Mouse (Mus musculus) bone marrow, adult 2 months (tissue): Measurements from ENCODE around the gene Trim75. TPM values are rescaled to one million over a fixed set of nuclear protein-coding genes. Genes with fewer than 3 reads are reported as not detected.

Experiments used
- H3K27ac ChIP-seq: fragments of 200-500 bp; 2 replicates; pipeline ENCODE4 v1.5.1; 2012; ENCODE audit warnings: low read depth, mild to moderate bottlenecking, control low read depth, inconsistent platforms, low read length; ENCODE audit not compliant: control insufficient read depth, poor library complexity, insufficient read depth
- H3K4me1 ChIP-seq: fragments of 200-500 bp; 2 replicates; pipeline ENCODE4 v1.6.1; 2011; ENCODE audit warnings: low read length; ENCODE audit not compliant: control insufficient read depth, insufficient read depth
- H3K4me3 ChIP-seq: fragments of 200-500 bp; replicated peaks from 2 replicates; pipeline ENCODE3; 2011; ENCODE audit warnings: mild to moderate bottlenecking, low read depth, low read length, control low read depth; ENCODE audit not compliant: control insufficient read depth
- CTCF ChIP-seq: fragments of 200-500 bp; IDR thresholded peaks from 2 replicates; pipeline ENCODE4 v1.5.1; 2011; ENCODE audit warnings: low read length, control low read depth; ENCODE audit not compliant: control insufficient read depth, insufficient read depth
- POLR2A ChIP-seq: fragments of 200-500 bp; IDR thresholded peaks from 2 replicates; pipeline ENCODE4 v1.6.1; 2011; ENCODE audit warnings: low read depth, mild to moderate bottlenecking, control low read depth, low read length, borderline replicate concordance; ENCODE audit not compliant: control insufficient read depth
- WGBS: fragments of 180-500 bp; shearing (Covaris S2); methylation state at CpG from one replicate; pipeline ENCODE4 v1.1.7; 2018; 5-methylcytosine and 5-hydroxymethylcytosine counted together
- polyA plus RNA-seq: library from polyadenylated mRNA; stranded (reverse); fragments of >200 nt; gene quantifications from 2 replicates; pipeline ENCODE4 v1.2.4, GENCODE M21; 2011; ENCODE audit warnings: low replicate concordance; ENCODE audit not compliant: missing spikeins, insufficient read depth, insufficient read length

Gene Trim75
- not detected in 2 replicates for polyA plus RNA-seq

GRCm38 (mm10) chr8:64987731-64988130, at the start of gene Trim75:
Gene Trim75 (minus strand): TSS chr8:64987831.
- H3K4me1 ChIP-seq = no peaks in the 10 kb centered on the region
- no peak within 1 kb of the TSS for H3K27ac ChIP-seq
- WGBS = 83% methylated on average over 4 of the region's 4 CpGs
- H3K4me3 ChIP-seq = no peak within 1 kb of the TSS
- no peak for TF ChIP-seq CTCF
- no peak for TF ChIP-seq POLR2A

GRCm38 (mm10) chr8:65037117-65037533, 49.5 kb upstream of the Trim75 start, which contains the start of gene Apela:
Gene Apela (minus strand): TSS chr8:65037336.
- Histone ChIP-seq H3K4me1 (no peaks in the 10 kb centered on the region), H3K27ac (no peak within 1 kb of the TSS), H3K4me3 (no peak within 1 kb of the TSS)
- TF ChIP-seq CTCF (no peak), POLR2A (no peak)
- WGBS = 7% methylated on average over 8 of the region's 8 CpGs

- WGBS = 69% methylated on average over 2 of the region's 2 CpGs
- H3K4me1 ChIP-seq = no peaks in the 10 kb centered on the region
- TF ChIP-seq CTCF = no peak
- TF ChIP-seq POLR2A = no peak
- no peak overlapping the region for H3K27ac ChIP-seq
- H3K4me3 ChIP-seq = no peak overlapping the region
Measured at GRCm38 (mm10) chr8:65034136-65034535, 46.5 kb upstream of the Trim75 start.

- WGBS = 82% methylated on average over 13 of the region's 13 CpGs
- Histone ChIP-seq H3K4me3 (no peak overlapping the region), H3K4me1 (no peaks in the 10 kb centered on the region), H3K27ac (no peak overlapping the region)
- no peak for TF ChIP-seq CTCF
- TF ChIP-seq POLR2A = no peak
Measured at GRCm38 (mm10) chr8:65033056-65033455, 45.4 kb upstream of the Trim75 start.

- Histone ChIP-seq H3K27ac (no peak overlapping the region), H3K4me3 (no peak overlapping the region), H3K4me1 (no peaks in the 10 kb centered on the region)
- 86% methylated on average over 1 of the region's 1 CpGs for WGBS
- no peak for TF ChIP-seq CTCF
- no peak for TF ChIP-seq POLR2A
Measured at GRCm38 (mm10) chr8:65032107-65032506, 44.5 kb upstream of the Trim75 start.

- Histone ChIP-seq H3K4me3 (no peak overlapping the region), H3K27ac (no peak overlapping the region), H3K4me1 (no peaks in the 10 kb centered on the region)
- 75% methylated on average over 4 of the region's 4 CpGs for WGBS
- TF ChIP-seq POLR2A = no peak
- no peak for TF ChIP-seq CTCF
Measured at GRCm38 (mm10) chr8:65030735-65031485, 43.3 kb upstream of the Trim75 start.

- WGBS = 76% methylated on average over 4 of the region's 4 CpGs
Measured at GRCm38 (mm10) chr8:65029776-65030175, 42.1 kb upstream of the Trim75 start.

GRCm38 (mm10) chr8:65028959-65029686, 41.5 kb upstream of the Trim75 start:
- no peaks in the 10 kb centered on the region for H3K4me1 ChIP-seq
- H3K27ac ChIP-seq = no peak overlapping the region
- no peak overlapping the region for H3K4me3 ChIP-seq
- TF ChIP-seq CTCF (no peak), POLR2A (no peak)
- WGBS = 78% methylated on average over 12 of the region's 12 CpGs

More at GRCm38 (mm10) chr8:65029776-65030175, 42.1 kb upstream of the Trim75 start:
- no peak for TF ChIP-seq POLR2A
- no peak for TF ChIP-seq CTCF
- no peak overlapping the region for H3K4me3 ChIP-seq
- no peaks in the 10 kb centered on the region for H3K4me1 ChIP-seq
- H3K27ac ChIP-seq = no peak overlapping the region
